Mouse (Mus musculus) embryonic facial prominence, embryonic 12.5 days (tissue): Measurements from ENCODE around the gene Wfikkn2. TPM values are rescaled to one million over a fixed set of nuclear protein-coding genes. Genes with fewer than 3 reads are reported as not detected.

ENCODE experiments used
- ATAC-seq: fragments of 200-750 bp; cut with Nextera tagmentation; 2 replicates; pipeline ENCODE4 v1.8.0; 2017; ENCODE audit not compliant: insufficient number of reproducible peaks, insufficient read depth, low FRiP score, low TSS enrichment
- H3K27ac ChIP-seq: fragments of 300-500 bp; sonication (generic); 2 replicates; pipeline ENCODE4 v1.5.1; 2016; ENCODE audit warnings: mild to moderate bottlenecking
- H3K27me3 ChIP-seq: fragments of 300-500 bp; sonication (generic); 2 replicates; pipeline ENCODE4 v1.6.1; 2016; ENCODE audit warnings: mild to moderate bottlenecking, moderate library complexity
- H3K36me3 ChIP-seq: fragments of 300-500 bp; sonication (generic); 2 replicates; pipeline ENCODE4 v1.6.1; 2016; ENCODE audit warnings: mild to moderate bottlenecking
- H3K4me1 ChIP-seq: fragments of 300-500 bp; sonication (generic); 2 replicates; pipeline ENCODE4 v1.6.1; 2016
- H3K4me2 ChIP-seq: fragments of 300-500 bp; sonication (generic); replicated peaks from 2 replicates; pipeline ENCODE4 v1.6.1; 2016; ENCODE audit warnings: mild to moderate bottlenecking, moderate library complexity
- H3K4me3 ChIP-seq: fragments of 300-500 bp; sonication (generic); 2 replicates; pipeline ENCODE4 v1.5.1; 2016; ENCODE audit warnings: mild to moderate bottlenecking
- H3K9ac ChIP-seq: fragments of 300-500 bp; sonication (generic); 2 replicates; pipeline ENCODE4 v1.6.1; 2016; ENCODE audit warnings: mild to moderate bottlenecking, moderate library complexity
- H3K9me3 ChIP-seq: fragments of 300-500 bp; sonication (generic); 2 replicates; pipeline ENCODE4 v1.6.1; 2016; ENCODE audit warnings: mild to moderate bottlenecking, moderate library complexity
- WGBS: fragments of 180-500 bp; shearing (Covaris S2); methylation state at CpG from one replicate; pipeline ENCODE4 v1.1.7; 2016; 5-methylcytosine and 5-hydroxymethylcytosine counted together
- polyA plus RNA-seq: library from polyadenylated mRNA; unstranded; fragments of >200 nt; fragmentation: Nextera tagmentation; extraction: Ambion mirVana; gene quantifications from 2 replicates; pipeline ENCODE4 v1.2.1, GENCODE M21; 2016

Gene Wfikkn2
- polyA plus RNA-seq, 1 experiment from 2014 or later: 11.8 TPM

DNA sequence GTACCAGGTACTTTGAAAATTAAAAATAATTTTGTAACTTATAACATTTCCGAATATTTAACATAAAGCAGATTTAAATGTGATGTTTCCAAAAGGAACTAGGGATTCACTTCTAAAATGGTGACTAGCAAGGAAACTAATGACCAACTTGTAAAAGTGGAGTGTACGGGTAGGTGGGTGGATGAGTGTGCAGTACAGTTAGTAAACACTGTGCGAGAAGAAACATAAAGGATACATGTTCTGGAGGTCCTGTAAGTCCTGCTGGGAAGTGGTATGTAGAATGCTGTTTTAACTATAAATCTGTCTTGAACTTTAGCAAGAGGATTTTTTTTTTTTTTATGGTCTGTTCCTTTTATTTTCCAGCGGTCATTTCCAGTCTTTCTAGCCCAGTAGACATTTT, 32.8 kb downstream of the Wfikkn2 start:
- WGBS: 70% methylated on average over 4 of the region's 4 CpGs
- no peak for ATAC-seq

DNA sequence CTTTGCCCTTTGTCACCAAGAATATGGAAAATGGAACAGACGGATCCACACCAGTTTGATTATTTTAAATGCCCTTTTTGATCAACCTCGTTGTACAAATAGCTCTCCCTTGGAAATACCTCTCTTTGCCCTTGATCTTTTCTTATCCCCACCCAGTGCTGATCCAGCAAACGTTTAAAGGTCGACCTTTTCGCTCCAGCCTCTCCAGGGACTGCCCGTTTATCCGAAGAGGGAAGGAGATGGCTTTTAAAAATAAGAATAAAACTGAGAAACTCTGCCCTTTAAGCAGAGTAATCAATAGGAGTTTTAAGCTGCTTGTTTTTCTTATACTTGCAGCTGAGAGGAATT, 33.3 kb downstream of the Wfikkn2 start:
- ATAC-seq: no peak
- peak overlapping the region; percentile 87 for H3K4me3 ChIP-seq
- H3K9me3 ChIP-seq: no peaks in the 10 kb centered on the region
- peaks cover 13% of the 10 kb centered on the region for H3K4me1 ChIP-seq
- H3K27ac ChIP-seq: peak overlapping the region; percentile 99
- H3K27me3 ChIP-seq: no peaks in the 10 kb centered on the region
- peaks cover 13% of the 10 kb centered on the region for H3K36me3 ChIP-seq
- 1% methylated on average over 7 of the region's 7 CpGs for WGBS
- peak overlapping the region; percentile 97 for H3K9ac ChIP-seq
- H3K4me2 ChIP-seq: peak overlapping the region; percentile 95

More for the DNA sequence above, 32.8 kb downstream of the Wfikkn2 start:
- Histone ChIP-seq H3K4me2 (peak overlapping the region; percentile 95), H3K36me3 (peaks cover 13% of the 10 kb centered on the region), H3K4me1 (peaks cover 13% of the 10 kb centered on the region), H3K27me3 (no peaks in the 10 kb centered on the region), H3K9ac (0 out of 2 replicates have a peak overlapping the region, but pooled peaks have one; percentile 97), H3K27ac (no peak overlapping the region), H3K9me3 (no peaks in the 10 kb centered on the region), H3K4me3 (peak overlapping the region; percentile 16; the same call in 1 of the 2 replicates)

DNA sequence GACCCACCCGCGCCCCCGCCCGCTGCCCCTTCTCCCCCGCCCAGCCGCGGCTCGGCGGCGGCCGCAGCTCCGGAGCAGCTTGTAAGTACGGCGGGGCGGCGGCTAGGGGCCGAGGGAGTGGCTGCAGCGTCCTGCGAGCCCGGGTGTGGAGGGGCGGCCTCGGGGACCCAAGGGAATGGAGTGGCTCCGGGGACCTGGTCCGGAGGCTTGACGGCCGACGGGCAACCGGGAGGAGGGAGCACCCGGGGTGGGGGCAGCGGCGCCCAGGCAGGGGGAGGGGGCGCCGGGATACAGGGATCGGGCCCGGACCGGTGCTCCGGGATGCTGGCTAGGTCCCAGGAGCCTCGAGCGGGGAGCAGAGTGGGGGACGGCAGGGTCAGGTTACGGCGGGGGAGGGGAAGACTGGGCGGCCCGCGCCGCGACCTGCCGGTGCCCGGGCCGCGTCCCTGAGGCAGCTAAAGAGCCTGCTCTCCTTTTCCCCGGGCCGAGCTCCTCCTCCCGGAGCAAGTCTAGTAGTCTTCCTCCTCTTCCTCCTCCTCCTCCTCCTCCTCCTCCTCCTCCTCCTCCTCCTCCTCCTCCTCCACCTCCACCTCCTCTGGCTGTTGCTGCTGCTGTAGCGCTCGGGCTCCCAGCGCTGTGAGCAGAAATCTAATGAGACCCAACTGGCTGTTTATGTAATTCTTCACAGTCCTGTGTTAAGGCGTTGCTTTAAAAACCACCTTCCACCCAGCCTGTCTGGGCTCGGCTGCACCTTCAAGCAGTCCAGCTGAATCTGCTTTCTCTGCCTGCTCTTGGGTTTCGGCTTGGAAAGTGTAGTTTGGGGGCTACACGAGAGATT, 33.9 kb downstream of the Wfikkn2 start:
- Histone ChIP-seq H3K27me3 (no peaks in the 10 kb centered on the region), H3K4me3 (peak overlapping the region; percentile 87), H3K4me2 (peak overlapping the region; percentile 95), H3K4me1 (peaks cover 13% of the 10 kb centered on the region), H3K9ac (peak overlapping the region; percentile 97), H3K36me3 (peaks cover 13% of the 10 kb centered on the region), H3K27ac (peak overlapping the region; percentile 99), H3K9me3 (no peaks in the 10 kb centered on the region)
- peak; percentile 24 for ATAC-seq
- WGBS: under 1% methylated on average over 46 of the region's 61 CpGs

DNA sequence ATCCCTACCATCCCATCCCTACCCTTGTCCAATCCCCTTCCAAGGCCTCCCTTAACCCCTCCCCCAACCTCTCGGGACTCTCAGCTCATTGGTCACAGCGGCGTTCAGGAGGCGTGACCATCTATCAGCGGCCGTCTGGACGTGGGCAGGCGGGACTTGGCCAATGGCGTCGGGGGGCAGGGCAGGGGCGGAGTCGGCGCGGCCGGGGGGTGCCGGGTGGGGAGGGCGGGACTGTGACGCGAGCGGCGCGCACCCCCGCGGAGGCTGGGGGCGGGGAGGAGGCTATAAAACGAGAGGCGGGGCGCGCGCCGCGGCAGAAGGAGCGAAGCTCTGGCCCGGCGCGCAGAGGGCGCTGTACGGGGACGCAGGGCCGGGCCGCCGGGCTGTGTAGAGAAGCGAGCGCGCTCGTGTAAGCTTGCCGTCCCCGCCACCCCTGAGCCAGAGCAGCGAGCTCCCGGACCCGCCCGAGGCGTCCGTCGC, 34.6 kb downstream of the Wfikkn2 start, which contains the start of gene Tob1:
Gene Tob1 (plus strand): TSS at position 331 of the 480 bp plus-strand sequence.
- peaks cover 13% of the 10 kb centered on the region for H3K36me3 ChIP-seq
- H3K4me1 ChIP-seq: peaks cover 13% of the 10 kb centered on the region
- peak within 1 kb of the TSS; percentile 97 for H3K9ac ChIP-seq
- no peaks in the 10 kb centered on the region for H3K9me3 ChIP-seq
- peak within 1 kb of the TSS; percentile 95 for H3K4me2 ChIP-seq
- peak within 1 kb of the TSS; percentile 87 for H3K4me3 ChIP-seq
- no peaks in the 10 kb centered on the region for H3K27me3 ChIP-seq
- ATAC-seq: peak; percentile 96
- 1% methylated on average over 34 of the region's 55 CpGs for WGBS
- H3K27ac ChIP-seq: peak within 1 kb of the TSS; percentile 99

DNA sequence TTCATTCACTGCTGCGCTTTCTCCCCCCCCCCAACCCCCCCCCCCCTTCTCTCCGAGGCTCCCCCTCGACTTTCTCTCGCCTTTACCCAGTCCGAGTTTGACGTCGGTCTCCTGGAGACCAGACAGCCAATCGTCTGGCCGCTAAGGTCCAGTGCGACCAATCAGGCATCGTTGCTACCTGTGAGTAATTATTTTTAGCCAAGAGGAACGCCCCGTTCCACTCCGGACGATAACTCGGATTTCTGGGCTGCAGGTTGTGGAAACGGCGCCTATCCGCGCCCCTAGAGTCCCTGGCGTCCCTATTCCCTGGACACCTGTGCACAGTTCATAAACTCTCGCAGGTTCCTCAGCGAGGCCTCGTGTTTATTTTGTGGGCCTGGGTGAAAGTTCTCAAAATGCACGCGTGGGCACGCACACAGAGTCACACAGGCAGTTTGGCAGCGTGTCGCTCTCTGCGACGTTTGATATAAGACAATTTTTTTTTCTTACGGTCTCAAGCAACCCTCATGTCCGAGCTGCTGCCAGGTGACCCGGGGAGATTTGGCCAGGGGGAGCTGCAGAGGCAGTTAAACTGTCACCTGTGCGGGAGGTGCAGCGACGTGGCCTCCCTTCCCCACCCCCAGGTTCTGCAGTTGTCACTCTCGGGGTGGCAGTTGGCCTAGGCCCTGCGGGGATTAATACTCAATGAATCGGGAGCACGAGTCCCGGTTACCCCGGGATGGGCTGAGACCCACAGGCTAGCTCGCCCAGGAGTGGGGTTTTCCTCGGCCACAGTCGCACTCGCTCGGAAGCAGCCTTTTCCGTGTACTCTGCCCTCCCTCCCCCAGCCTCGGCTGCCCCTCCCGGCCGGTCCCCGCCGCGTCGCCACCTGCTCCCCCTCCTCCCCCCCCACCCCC, 35.4 kb downstream of the Wfikkn2 start:
- Histone ChIP-seq H3K9me3 (no peaks in the 10 kb centered on the region), H3K4me3 (peak overlapping the region; percentile 87), H3K36me3 (peaks cover 12% of the 10 kb centered on the region), H3K4me2 (peak overlapping the region; percentile 95), H3K4me1 (peaks cover 13% of the 10 kb centered on the region), H3K9ac (peak overlapping the region; percentile 51), H3K27me3 (no peaks in the 10 kb centered on the region), H3K27ac (peak overlapping the region; percentile 96)
- WGBS: under 1% methylated on average over 50 of the region's 56 CpGs
- ATAC-seq: peak; percentile 81

DNA sequence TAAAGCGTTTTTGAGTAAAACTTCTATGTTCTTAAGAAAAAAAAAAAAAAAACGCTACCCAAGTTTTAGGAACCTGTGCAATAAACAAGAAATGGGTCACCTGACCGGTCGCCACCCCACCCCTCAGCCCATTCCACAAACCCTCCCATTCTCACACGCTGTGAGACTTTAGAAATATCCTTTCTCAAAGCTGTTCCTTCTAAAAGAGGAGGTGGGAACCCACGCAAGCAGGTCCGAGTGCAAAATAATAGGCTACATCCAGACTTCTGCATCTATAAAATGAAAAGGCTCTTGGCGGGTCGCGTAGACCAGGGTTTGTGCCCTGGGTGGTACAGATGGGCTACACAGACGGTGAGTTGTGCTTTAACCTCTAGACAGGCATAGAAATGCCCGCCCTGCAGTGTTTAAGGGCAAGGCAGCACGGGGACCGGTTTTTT, 36.1 kb downstream of the Wfikkn2 start:
- peaks cover 13% of the 10 kb centered on the region for H3K4me1 ChIP-seq

DNA sequence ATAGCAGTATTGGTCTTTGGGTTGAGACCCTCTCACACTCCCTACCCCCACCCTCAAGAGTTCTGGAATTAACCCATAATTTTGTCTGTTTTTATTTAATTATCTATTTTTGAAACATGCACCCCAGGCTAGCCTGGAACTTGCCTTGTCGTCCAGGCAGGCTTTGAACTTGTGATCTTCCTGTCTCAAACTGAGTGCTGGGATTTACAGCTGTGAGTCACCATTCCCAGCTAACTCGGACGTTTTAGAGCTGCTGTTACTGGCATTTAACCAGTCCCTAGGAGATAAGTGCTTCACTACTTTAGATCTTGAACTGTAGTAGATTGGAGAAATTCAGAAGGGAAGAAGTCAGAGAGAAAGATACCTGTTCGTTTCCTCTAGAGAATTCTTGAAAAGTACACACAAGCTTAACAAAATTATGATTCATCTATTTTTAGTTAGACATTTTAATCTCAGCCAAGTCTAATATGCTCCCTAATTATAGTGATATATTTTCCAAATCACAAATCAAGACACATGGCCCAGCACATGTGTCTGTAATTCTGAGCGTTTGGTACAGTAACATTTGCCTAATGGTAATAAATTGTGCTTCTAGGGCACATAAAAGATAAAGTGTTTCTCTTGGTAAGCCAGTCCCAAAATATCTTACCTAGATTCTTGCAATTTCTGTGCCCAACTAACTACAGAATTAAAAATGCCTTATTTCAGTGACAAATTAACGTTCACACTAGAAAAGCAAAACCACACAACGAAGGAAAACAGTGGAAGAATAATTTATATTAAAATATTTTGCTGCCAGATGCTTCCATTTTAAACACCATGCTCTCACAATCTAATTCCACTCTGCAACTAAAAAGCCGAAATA, 36.8 kb downstream of the Wfikkn2 start:
- H3K27ac ChIP-seq: no peak overlapping the region
- H3K9ac ChIP-seq: no peak overlapping the region
- no peaks in the 10 kb centered on the region for H3K9me3 ChIP-seq
- no peak overlapping the region for H3K4me3 ChIP-seq
- peaks cover 6% of the 10 kb centered on the region for H3K36me3 ChIP-seq
- H3K27me3 ChIP-seq: no peaks in the 10 kb centered on the region
- H3K4me2 ChIP-seq: no peak overlapping the region; the same call in 1 of the 2 replicates
- WGBS: 48% methylated on average over 8 of the region's 8 CpGs
- peaks cover 9% of the 10 kb centered on the region for H3K4me1 ChIP-seq
- no peak for ATAC-seq

More for the DNA sequence above, 36.1 kb downstream of the Wfikkn2 start:
- H3K27me3 ChIP-seq: no peaks in the 10 kb centered on the region
- peak overlapping the region; percentile 15; the same call in 1 of the 2 replicates for H3K9ac ChIP-seq
- no peak for ATAC-seq
- peak overlapping the region; percentile 95 for H3K4me2 ChIP-seq
- peak overlapping the region; percentile 96 for H3K27ac ChIP-seq
- H3K9me3 ChIP-seq: no peaks in the 10 kb centered on the region
- H3K36me3 ChIP-seq: peaks cover 11% of the 10 kb centered on the region
- peak overlapping the region; percentile 87 for H3K4me3 ChIP-seq
- 3% methylated on average over 14 of the region's 14 CpGs for WGBS

DNA sequence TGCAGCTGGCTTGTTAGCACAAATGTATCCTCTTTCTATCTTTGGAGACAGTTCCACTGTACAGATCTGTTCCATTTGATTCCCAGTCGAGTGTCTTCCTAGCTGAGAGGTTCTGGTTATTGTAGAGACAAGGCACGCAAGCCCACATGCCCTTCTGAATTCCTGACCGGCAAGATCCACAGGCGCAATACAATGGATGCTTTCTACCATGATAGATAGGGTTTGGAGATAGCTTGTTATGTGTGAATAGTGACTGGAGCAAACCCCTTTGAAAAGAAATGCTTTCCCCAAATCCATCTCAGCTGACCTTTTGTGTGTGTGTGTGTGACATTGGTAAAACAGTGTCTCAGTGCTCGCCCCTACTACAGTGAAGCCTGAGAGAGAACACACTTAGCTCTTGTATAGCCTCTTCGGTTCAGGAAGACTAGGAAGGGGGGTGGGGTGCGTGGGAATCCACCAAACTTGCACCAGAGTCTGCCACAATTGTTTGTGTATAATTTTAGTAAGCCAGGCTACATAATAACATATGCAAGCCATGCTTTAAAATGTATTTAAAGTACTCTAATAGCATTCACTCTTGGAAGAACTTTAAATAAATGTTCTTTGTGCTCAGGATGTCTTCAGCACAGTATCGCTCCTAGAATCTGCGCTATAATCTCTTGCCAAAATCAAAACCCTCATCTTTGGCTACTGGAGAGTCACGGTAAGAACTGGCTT, 39.2 kb downstream of the Wfikkn2 start:
- H3K4me1 ChIP-seq: no peaks in the 10 kb centered on the region
- H3K27ac ChIP-seq: no peak overlapping the region
- H3K36me3 ChIP-seq: no peaks in the 10 kb centered on the region
- H3K9ac ChIP-seq: no peak overlapping the region
- H3K9me3 ChIP-seq: no peaks in the 10 kb centered on the region
- no peaks in the 10 kb centered on the region for H3K27me3 ChIP-seq
- 72% methylated on average over 10 of the region's 10 CpGs for WGBS
- no peak for ATAC-seq
- H3K4me3 ChIP-seq: no peak overlapping the region
- no peak overlapping the region for H3K4me2 ChIP-seq

DNA sequence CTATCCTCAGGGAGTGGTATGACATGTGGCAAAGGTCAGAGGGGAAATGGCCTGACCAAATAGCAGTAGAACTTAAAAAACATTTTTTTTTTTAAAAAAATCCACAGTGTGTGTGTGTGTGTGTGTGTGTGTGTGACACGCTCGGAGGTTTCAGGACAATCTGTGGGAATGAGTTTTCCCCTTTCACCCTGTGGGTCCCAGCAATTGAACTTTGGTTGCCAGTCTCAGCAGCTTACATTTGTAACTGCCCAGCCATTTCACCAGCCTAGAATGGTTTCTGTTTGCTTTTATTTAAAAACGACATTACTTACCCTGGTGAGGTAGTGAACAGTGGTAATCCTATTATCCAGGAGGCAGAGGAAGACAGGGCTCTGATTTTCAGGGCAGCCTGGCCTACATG, 42.7 kb downstream of the Wfikkn2 start:
- no peak overlapping the region for H3K9ac ChIP-seq
- no peaks in the 10 kb centered on the region for H3K27me3 ChIP-seq
- no peak for ATAC-seq
- H3K36me3 ChIP-seq: no peaks in the 10 kb centered on the region
- no peak overlapping the region for H3K27ac ChIP-seq
- no peak overlapping the region for H3K4me3 ChIP-seq
- no peaks in the 10 kb centered on the region for H3K4me1 ChIP-seq
- no peaks in the 10 kb centered on the region for H3K9me3 ChIP-seq
- H3K4me2 ChIP-seq: no peak overlapping the region
- WGBS: 72% methylated on average over 3 of the region's 3 CpGs

DNA sequence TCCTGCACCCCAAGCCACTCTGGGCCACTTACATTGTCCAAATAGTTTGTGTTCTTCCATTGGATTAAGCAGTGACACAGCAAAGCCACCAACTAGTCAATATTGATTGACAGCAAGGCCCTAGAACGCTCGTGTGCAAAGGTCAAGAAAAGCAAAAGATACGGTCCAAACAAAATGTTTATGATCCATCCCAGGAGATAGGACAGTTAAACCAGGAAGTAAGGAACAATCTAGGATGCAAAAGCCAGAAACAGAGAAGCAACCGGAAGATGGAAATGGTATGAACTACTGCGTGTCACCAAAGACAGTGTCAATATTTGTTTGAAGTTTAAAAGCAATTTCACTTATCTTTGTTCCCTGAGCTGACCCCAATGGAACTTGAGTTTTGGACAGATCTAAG, 43.7 kb downstream of the Wfikkn2 start:
- H3K9me3 ChIP-seq: no peaks in the 10 kb centered on the region
- no peak for ATAC-seq
- H3K9ac ChIP-seq: no peak overlapping the region
- no peak overlapping the region for H3K4me3 ChIP-seq
- H3K4me1 ChIP-seq: no peaks in the 10 kb centered on the region
- H3K27ac ChIP-seq: no peak overlapping the region
- no peaks in the 10 kb centered on the region for H3K36me3 ChIP-seq
- no peaks in the 10 kb centered on the region for H3K27me3 ChIP-seq
- 83% methylated on average over 5 of the region's 5 CpGs for WGBS
- no peak overlapping the region for H3K4me2 ChIP-seq
